Mouse (Mus musculus): ENCODE measurements around the gene Lrrc56.

DNA sequence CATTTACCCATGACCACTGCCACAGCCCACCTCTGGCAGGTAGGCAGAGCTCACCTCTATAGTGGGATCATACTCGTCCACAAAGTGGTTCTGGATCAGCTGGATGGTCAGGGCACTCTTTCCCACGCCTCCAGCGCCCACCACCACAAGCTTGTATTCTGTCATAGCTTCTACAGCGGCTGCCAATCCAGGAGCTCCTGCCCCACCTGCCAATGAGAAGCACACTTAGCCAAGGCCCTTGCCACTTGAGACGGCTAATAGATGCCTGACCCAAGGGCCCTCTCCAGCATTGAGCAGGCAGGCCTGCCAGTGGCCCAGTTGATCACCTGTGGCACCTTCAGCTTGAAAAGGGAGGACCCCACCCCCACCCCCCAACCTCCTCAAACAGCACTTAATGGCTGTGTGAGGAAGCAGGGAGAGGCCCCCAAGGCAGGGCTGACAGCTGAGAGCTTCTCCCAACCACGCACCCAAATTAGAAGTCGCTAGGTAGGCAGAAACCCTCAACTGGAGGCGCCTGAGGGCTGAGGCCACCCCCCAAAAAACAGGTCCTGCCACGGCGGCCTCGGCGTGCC is 1.1 kb upstream of the Lrrc56 start:
- TF ChIP-seq CTCF (IDR thresholded peaks at IDR 0.05; ENCODE audit: low read depth) (no peak), EP300 (IDR thresholded peaks at IDR 0.05; ENCODE audit: low read depth) (no peak)
